Mouse (Mus musculus): ENCODE results near the gene Slc29a1. TPM values are rescaled to one million over a fixed set of nuclear protein-coding genes. Genes with fewer than 3 reads are reported as not detected.
A peak's percentile ranks its signal among the peaks of the same experiment; 100 is the strongest.

Gene Slc29a1
- polyA plus RNA-seq, 2 experiments, result 103 to 122 TPM

DNA sequence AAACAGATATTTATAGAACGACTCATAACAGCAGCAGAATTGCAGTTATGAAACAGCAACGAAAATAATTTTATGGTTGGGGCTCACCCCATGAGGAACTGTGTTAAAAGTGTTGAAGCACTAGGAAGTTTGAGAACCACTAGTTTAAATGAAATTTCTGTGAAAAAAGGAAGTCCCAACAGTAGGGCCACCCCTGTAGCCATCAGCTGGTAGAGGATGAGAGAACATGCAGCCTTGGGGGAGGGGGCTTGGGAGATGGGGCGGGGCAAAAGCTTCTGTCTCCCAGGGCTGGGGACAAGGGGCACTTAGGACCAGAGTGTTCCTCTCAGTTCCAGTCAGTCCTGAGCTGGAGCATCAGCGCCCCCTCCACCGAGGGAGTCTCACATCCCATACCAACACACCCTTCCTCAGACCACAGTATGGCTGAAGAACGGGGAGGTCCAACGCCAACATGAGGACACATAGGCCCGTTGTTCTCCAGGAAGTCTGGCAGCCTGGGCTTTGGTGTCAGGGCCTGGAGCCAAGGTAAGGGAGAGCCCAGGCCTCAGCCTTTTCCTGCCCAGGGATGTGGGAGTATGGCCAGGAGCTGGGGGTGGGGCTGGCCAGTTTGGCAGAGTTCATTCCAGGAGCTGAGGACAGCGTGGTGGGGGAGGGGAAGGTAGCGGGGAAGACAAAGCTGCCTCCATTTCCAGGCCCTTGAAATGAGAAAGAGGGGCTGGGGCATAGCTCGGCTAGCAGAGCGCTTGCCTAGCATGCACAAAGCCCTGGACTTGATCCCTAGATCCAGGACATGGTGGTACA lies 15.1 kb downstream of the Slc29a1 start:
- ATAC-seq (ENCODE audit: low FRiP score, low read depth), result peak; percentile 50
- no peak overlapping the region for H3K4me3 ChIP-seq (replicated peaks; ENCODE audit: low read length)
- no peaks in the 10 kb centered on the region for H3K27me3 ChIP-seq (ENCODE audit: control insufficient read depth, insufficient read depth, low read length)
- H3K36me3 ChIP-seq (ENCODE audit: control insufficient read depth, insufficient read depth, low read length), result peaks cover 16% of the 10 kb centered on the region
- H3K9ac ChIP-seq (ENCODE audit: low read depth, low read length, severe bottlenecking), result peak overlapping the region; percentile 9
- 35% methylated on average over 12 of the region's 12 CpGs for WGBS
- peaks cover 20% of the 10 kb centered on the region for H3K4me1 ChIP-seq (ENCODE audit: control insufficient read depth, insufficient read depth, low read length)
- H3K4me2 ChIP-seq (replicated peaks; ENCODE audit: low read depth, low read length, severe bottlenecking), result peak overlapping the region; percentile 11; the same call in 1 of the 2 replicates
- DNase-seq (ENCODE audit: low spot score), result peak; percentile 54
- no peak for TF ChIP-seq POLR2A (IDR thresholded peaks at IDR 0.05; ENCODE audit: borderline replicate concordance, extremely low read depth, insufficient read depth, insufficient read length)
- H3K27ac ChIP-seq (replicated peaks; ENCODE audit: low read depth, low read length), result peak overlapping the region; percentile 78
- no peaks in the 10 kb centered on the region for H3K9me3 ChIP-seq (ENCODE audit: control insufficient read depth, low read length)

DNA sequence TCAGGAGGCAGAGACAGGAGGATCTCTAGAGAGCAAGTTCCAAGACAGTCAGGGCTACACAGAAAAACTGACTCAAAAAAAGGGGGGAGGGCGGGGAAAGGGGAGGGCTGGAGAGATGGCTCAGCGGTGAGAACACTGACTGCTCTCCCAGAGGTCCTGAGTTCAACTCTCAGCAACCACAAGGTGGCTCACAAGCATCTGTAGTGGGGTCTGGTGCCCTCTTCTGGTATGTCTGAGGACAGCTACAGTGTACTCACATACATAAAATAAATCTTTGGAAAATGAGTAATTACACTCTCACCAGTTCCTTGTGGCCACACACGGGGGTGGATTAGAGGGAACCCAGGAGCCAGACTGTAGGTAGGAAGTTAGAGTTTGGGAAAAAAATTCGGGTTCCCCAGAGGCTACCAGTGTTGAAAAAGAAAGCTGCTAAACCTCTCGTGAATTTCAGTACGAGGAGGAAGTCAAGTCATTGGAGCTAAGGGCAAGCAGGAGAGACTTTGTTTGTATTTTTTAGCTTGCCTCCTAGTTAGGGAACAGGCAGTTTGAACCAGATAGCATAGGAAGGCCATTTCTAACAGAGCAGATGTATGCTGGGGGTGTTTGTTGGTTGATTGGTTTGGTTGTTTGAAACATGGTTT lies 16.6 kb downstream of the Slc29a1 start:
- peaks cover 20% of the 10 kb centered on the region for H3K4me1 ChIP-seq (ENCODE audit: control insufficient read depth, insufficient read depth, low read length)
- no peaks in the 10 kb centered on the region for H3K9me3 ChIP-seq (ENCODE audit: control insufficient read depth, low read length)
- TF ChIP-seq POLR2A (IDR thresholded peaks at IDR 0.05; ENCODE audit: borderline replicate concordance, extremely low read depth, insufficient read depth, insufficient read length), result no peak
- H3K27ac ChIP-seq (replicated peaks; ENCODE audit: low read depth, low read length), result no peak overlapping the region
- ATAC-seq (ENCODE audit: low FRiP score, low read depth) (no peak), DNase-seq (ENCODE audit: low spot score) (no peak)
- no peak overlapping the region for H3K9ac ChIP-seq (ENCODE audit: low read depth, low read length, severe bottlenecking)
- H3K4me2 ChIP-seq (replicated peaks; ENCODE audit: low read depth, low read length, severe bottlenecking), result no peak overlapping the region
- H3K4me3 ChIP-seq (replicated peaks; ENCODE audit: low read length), result no peak overlapping the region
- peaks cover 7% of the 10 kb centered on the region; the same call in 1 of the 2 replicates for H3K36me3 ChIP-seq (ENCODE audit: control insufficient read depth, insufficient read depth, low read length)
- WGBS, result 67% methylated on average over 6 of the region's 6 CpGs
- no peaks in the 10 kb centered on the region for H3K27me3 ChIP-seq (ENCODE audit: control insufficient read depth, insufficient read depth, low read length)

DNA sequence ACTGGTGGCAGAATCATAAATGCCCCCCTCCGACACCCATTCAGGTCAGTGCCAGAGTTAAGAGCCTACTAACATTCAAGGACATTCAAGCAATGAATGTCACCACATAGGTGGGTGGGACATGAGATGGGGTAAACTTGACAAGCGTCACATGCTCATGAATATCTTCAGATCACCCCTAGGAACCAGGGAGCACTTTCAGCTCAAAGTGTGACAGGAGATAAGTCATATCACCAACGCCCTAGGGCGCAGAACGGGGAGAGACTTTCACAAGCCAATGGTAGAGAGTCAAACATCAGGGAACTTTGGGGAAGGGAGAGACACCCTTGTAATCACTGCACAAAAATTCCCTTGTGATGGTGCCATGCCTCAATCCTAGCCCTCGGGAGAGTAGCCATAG lies 17.2 kb downstream of the Slc29a1 start:
- no peak overlapping the region for H3K27ac ChIP-seq (replicated peaks; ENCODE audit: low read depth, low read length)
- TF ChIP-seq POLR2A (IDR thresholded peaks at IDR 0.05; ENCODE audit: borderline replicate concordance, extremely low read depth, insufficient read depth, insufficient read length), result no peak
- no peaks in the 10 kb centered on the region for H3K9me3 ChIP-seq (ENCODE audit: control insufficient read depth, low read length)
- peaks cover 4% of the 10 kb centered on the region; the same call in 1 of the 2 replicates for H3K36me3 ChIP-seq (ENCODE audit: control insufficient read depth, insufficient read depth, low read length)
- peaks cover 20% of the 10 kb centered on the region for H3K4me1 ChIP-seq (ENCODE audit: control insufficient read depth, insufficient read depth, low read length)
- H3K4me3 ChIP-seq (replicated peaks; ENCODE audit: low read length), result no peak overlapping the region
- H3K9ac ChIP-seq (ENCODE audit: low read depth, low read length, severe bottlenecking), result no peak overlapping the region
- 90% methylated on average over 6 of the region's 6 CpGs for WGBS
- H3K27me3 ChIP-seq (ENCODE audit: control insufficient read depth, insufficient read depth, low read length), result no peaks in the 10 kb centered on the region
- ATAC-seq (ENCODE audit: low FRiP score, low read depth) (no peak), DNase-seq (ENCODE audit: low spot score) (no peak)
- no peak overlapping the region for H3K4me2 ChIP-seq (replicated peaks; ENCODE audit: low read depth, low read length, severe bottlenecking)

DNA sequence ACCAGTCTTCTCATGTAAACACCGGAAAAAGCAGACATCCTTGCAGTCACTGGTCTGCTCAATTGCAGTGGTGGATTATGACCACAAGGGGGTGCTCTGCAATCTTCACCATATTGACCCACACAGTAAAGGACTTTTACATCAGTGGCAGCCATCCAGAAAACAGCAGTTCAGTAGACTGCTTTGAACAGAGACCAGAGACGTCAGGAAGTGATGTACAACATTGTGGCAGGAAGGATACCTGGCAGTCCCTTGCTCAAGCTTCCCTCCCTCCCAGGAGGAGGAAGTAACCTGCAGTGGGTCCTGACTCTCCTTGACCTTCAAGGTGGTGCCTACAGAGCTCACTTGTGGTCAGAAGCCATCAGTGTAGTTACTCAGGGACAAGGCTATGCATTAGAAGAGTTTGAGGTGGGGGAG lies 17.8 kb downstream of the Slc29a1 start:
- no peak overlapping the region; the same call in 1 of the 2 replicates for H3K27ac ChIP-seq (replicated peaks; ENCODE audit: low read depth, low read length)
- no peaks in the 10 kb centered on the region; the same call in 1 of the 2 replicates for H3K36me3 ChIP-seq (ENCODE audit: control insufficient read depth, insufficient read depth, low read length)
- ATAC-seq (ENCODE audit: low FRiP score, low read depth), result peak; percentile 27; the same call in 1 of the 2 replicates
- peak; percentile 94 for DNase-seq (ENCODE audit: low spot score)
- H3K9me3 ChIP-seq (ENCODE audit: control insufficient read depth, low read length), result no peaks in the 10 kb centered on the region
- H3K27me3 ChIP-seq (ENCODE audit: control insufficient read depth, insufficient read depth, low read length), result no peaks in the 10 kb centered on the region
- H3K4me3 ChIP-seq (replicated peaks; ENCODE audit: low read length), result no peak overlapping the region
- H3K9ac ChIP-seq (ENCODE audit: low read depth, low read length, severe bottlenecking), result no peak overlapping the region
- 3% methylated on average over 2 of the region's 2 CpGs for WGBS
- no peak for TF ChIP-seq POLR2A (IDR thresholded peaks at IDR 0.05; ENCODE audit: borderline replicate concordance, extremely low read depth, insufficient read depth, insufficient read length)
- no peak overlapping the region for H3K4me2 ChIP-seq (replicated peaks; ENCODE audit: low read depth, low read length, severe bottlenecking)
- peaks cover 20% of the 10 kb centered on the region for H3K4me1 ChIP-seq (ENCODE audit: control insufficient read depth, insufficient read depth, low read length)

DNA sequence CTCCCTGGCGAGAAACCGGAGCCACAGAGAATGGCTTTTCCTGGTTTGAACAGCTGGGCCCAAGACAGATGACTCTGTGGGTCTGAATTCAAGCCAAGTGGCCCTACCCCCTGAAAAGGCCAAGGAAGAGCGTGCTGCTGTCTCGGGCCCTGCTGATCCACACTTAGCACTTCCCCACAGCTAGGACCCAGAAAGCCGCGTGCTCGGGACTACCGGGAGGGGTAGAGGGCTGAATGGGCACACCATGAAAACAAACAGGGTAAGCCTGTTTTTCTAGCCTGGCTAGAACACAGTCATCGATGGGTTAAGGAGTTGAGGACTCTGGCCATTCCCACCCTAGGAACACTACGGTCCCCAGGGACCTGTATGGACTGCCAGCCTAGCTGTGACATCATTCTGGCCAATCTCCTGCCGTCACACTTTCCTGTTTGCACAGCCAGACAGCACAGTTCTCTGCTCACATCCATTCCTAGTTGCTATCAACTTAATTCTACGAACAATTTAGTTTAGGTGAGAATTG lies 18.4 kb downstream of the Slc29a1 start:
- H3K36me3 ChIP-seq (ENCODE audit: control insufficient read depth, insufficient read depth, low read length), result no peaks in the 10 kb centered on the region
- H3K27ac ChIP-seq (replicated peaks; ENCODE audit: low read depth, low read length), result no peak overlapping the region; the same call in 1 of the 2 replicates
- H3K4me1 ChIP-seq (ENCODE audit: control insufficient read depth, insufficient read depth, low read length), result peaks cover 20% of the 10 kb centered on the region
- WGBS, result 45% methylated on average over 12 of the region's 12 CpGs
- H3K9ac ChIP-seq (ENCODE audit: low read depth, low read length, severe bottlenecking), result no peak overlapping the region
- no peaks in the 10 kb centered on the region for H3K27me3 ChIP-seq (ENCODE audit: control insufficient read depth, insufficient read depth, low read length)
- no peak overlapping the region for H3K4me2 ChIP-seq (replicated peaks; ENCODE audit: low read depth, low read length, severe bottlenecking)
- TF ChIP-seq POLR2A (IDR thresholded peaks at IDR 0.05; ENCODE audit: borderline replicate concordance, extremely low read depth, insufficient read depth, insufficient read length), result no peak
- peak; percentile 52 for DNase-seq (ENCODE audit: low spot score)
- ATAC-seq (ENCODE audit: low FRiP score, low read depth), result no peak; the same call in 1 of the 2 replicates
- no peak overlapping the region for H3K4me3 ChIP-seq (replicated peaks; ENCODE audit: low read length)
- no peaks in the 10 kb centered on the region for H3K9me3 ChIP-seq (ENCODE audit: control insufficient read depth, low read length)

All from limb, embryonic 14.5 days (tissue).